Mouse (Mus musculus) liver, adult (tissue): ENCODE measurements around the gene Ugt1a2.

Source experiments
- GATA4 ChIP-seq: IDR thresholded peaks from 2 replicates; pipeline ENCODE4 v1.6.1; 2014; ENCODE audit warnings: mild to moderate bottlenecking, low read length; ENCODE audit not compliant: insufficient replicate concordance

The Ugt1a2 gene

DNA sequence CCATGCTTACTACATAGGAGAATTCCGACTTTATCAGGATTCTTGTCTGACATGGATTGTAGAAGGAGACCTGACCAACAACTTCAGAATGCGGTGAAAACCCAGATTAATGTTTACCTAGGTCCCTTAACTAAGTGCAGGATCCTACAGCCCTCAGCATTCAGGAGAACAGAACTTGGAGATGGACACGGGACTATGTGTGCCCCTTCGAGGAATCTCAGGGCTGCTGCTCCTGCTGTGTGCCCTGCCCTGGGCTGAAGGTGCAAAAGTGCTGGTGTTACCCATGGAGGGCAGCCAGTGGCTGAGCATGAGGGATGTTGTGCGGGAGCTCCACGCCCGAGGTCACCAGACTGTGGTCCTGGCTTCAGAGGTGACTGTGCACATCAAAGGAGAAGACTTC is at the start of gene Ugt1a2:
Ugt1a2 (plus strand) TSS at position 146 of the 400 bp plus-strand sequence.
- TF ChIP-seq GATA4: no peak

DNA sequence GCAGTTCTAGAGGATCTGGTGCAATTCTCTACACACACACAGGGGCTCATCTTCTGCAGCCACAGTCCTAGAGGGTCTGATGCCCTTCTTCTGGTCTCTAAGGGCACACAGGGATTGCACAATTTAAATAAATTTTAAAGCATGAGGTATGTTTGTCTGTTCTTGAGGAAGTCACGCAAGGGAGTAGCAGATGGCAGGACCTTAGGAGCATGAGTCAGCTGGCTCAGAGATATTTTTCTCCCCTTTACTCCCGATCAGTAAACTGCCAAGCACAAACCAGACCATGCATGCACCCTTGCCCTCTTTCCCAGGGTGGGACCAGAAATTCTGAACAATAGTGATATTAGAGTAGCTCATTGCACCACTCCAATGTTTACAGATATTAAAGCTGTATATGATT is 42.0 kb upstream of the Ugt1a2 start:
- TF ChIP-seq GATA4: no peak

DNA sequence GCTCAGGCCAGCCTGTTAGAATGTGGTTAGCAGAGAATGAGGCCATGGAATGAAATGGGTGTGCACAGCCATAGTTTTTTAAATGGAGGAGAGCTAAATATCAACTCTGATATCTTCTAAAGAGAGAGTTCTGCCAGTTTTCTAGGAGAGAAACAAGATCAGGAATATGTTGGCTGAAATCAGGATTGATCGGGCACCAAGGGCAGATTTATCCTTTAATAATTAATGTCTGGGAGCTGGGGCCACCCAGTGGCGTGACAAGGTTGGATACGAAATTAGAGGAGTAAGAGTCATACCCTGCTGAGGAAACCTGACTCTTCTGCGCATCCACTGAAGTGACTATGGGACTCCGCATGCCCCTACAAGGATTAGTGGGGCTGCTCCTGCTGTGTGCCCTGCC is 34.7 kb upstream of the Ugt1a2 start, which contains the start of gene Ugt1a5:
Ugt1a5 (plus strand) TSS at position 302 of the 400 bp plus-strand sequence.
- TF ChIP-seq GATA4: no peak

DNA sequence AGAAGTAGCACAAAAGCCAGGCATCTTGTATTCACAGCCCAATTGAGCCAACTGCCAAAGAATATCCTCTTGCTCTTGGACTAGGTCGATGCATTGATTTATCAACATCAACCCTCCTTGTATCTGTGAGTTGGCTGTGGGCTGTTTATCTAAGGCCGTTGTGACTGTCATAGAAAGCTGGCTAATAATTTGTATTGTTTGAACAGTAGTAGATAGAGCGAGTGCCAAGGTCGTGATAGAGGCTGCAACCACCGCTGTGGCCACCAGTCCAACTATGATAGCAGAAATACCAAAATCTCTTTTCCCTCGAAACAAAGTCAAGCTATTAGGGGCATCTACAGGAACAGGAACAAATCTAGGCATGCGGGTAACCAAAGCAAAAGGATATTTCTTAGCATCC is 28.2 kb upstream of the Ugt1a2 start:
- 0 out of 2 replicates have a peak, but pooled peaks have one; percentile 35 for TF ChIP-seq GATA4

DNA sequence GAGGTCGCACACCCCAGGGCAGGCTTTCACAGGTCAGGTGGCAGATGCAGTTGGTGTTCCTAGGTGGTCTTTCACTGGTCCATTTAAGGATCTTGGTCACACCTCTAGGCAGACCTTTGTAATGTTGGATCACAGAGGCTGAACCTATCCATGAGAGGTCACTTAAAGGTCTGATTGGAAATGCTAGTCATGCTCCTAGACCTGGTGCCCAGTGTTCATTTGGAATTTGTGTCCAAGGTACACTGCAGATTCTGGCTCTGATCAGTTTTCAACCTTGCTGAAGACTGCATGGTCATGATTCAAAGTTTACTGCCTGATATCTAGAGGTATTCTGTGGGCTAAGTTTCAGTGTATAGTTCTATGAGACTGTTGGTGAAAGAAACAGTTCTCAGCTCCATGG is 20.7 kb upstream of the Ugt1a2 start:
- TF ChIP-seq GATA4: peak; percentile 27; the same call in 1 of the 2 replicates

DNA sequence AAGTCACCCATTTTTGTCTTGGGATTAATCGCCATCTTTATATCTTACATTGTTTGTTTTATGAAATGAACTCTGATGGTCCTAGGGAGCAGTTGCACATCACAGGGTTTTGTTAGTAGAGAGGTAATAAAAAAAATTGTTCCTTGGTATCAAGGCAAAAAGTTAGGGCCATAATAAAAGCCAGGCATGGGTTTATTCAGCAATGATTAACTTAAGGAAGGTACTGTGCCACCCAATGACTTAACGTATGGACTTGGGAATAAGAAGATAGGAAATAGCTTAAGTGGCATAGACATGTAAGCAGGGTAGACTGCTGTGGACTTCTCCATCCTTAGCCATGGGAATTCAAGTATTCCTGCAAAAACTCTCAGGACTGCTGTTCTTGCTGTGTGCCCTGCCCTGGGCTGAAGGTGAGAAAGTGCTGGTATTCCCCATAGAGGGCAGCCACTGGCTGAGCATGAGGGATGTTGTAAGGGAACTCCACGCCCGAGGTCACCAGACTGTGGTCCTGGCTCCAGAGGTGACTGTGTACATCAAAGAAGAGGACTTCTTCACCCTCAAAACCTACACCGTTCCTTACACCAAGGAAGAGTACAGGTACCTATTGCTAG is 14.0 kb upstream of the Ugt1a2 start:
- no peak for TF ChIP-seq GATA4

DNA sequence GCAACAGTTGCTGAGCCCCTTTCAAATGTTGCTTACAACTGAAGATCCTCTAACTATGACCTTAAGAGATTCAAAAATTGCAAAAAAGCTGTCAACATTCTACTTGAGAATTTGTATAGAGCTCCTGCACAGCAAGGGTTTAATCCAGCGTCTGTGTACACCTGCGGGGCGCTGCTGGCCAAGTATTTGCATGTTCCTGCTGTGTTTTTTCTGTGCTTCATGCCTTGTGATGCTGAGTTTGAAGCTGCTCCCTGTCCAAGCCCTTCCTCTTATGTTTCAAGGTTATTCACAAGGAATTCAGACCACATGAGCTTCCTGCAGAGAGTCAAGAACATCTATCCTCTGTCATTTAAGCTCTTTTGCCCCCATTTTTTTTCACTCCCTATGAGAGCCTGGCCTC is 8.3 kb upstream of the Ugt1a2 start:
- TF ChIP-seq GATA4: no peak

DNA sequence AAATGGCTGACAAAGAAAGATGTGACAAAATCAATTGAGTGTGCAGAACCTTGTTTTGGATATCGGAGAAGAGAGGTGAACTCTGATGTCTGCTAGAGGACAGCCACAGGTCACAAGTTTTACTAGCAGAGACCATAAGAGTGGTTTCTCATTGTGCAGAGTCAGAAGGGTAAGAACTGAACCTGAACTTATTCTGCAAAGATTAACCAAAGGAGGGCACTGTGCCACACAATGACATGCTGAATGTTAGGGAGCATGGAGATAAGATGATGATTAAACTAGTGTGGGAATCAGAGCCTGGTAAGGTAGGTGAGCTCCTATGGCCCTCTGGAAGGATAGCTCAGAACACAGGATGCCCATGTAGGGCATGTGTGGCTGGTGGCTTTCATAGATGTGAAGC is 4.7 kb upstream of the Ugt1a2 start:
- TF ChIP-seq GATA4: no peak

DNA sequence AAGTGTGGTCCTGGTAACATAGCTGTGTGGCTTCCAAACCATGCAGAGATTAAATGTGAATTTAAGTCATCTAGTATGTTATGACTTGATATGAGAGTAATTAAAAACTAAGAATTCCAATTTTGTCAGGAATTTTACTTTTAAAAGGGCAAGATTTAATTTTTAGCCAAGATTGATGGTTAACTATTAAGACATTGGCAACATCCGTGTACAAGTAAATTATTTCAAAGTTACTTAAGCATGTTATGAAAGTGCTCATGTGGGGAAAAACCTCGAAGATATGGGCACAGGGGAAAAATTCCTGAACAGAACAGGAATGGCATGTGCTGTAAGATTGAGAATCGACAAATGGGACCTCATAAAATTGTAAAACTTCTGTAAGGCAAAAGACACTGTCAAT is 3.0 kb upstream of the Ugt1a2 start:
- TF ChIP-seq GATA4: no peak

DNA sequence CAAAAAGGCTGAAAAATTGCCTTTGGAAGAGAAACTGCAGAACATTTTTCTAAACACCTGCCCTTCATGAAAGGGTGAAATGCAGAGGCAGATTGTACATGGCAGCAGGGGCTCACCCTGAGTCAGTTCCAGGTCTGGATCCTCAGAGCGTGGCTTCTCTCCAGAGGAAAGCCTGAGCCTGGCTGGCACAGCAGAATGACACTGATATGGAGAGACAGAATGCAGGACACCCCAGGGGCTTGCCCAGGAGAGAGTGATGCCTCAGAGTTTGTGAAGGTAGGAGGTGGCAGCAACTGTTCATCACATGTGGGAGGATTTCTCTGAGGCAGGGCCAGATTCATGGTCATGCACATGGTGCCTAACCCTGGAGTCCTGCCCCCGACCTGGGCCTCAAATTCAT is 405 bp upstream of the Ugt1a2 start:
- no peak for TF ChIP-seq GATA4

DNA sequence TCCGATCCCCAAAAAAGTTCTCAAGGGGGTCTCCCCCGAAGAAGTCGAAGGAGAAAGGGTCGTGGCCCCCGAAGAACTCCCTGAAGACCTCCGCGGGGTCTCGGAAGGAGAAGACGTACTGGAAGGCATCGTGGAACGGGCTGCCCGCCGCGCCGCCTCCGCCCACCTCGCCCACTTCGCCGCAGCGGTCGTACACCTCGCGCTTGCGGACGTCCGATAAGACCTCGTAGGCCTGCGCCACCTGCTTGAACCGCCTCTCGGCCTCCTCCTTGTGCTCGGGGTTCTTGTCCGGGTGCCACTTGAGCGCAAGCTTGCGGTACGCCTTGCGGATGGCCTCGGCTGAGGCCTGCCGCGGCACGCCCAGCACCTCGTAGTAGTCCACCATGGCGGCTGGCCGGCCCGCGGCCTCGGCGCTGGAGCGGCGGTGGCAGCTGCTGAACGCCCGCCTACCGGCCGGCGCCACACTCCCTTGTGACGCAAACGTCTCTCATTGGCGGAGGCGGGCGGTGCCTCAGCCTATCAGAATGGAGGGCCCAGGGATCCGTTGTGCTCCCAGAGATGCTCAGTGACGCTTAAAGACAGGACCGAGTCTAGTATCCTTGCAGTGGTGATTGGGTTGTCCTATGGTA is 5.0 kb downstream of the Ugt1a2 start, which contains the start of gene Dnajb3:
Dnajb3 (minus strand) TSS at position 489 of the 629 bp plus-strand sequence.
- TF ChIP-seq GATA4: no peak

DNA sequence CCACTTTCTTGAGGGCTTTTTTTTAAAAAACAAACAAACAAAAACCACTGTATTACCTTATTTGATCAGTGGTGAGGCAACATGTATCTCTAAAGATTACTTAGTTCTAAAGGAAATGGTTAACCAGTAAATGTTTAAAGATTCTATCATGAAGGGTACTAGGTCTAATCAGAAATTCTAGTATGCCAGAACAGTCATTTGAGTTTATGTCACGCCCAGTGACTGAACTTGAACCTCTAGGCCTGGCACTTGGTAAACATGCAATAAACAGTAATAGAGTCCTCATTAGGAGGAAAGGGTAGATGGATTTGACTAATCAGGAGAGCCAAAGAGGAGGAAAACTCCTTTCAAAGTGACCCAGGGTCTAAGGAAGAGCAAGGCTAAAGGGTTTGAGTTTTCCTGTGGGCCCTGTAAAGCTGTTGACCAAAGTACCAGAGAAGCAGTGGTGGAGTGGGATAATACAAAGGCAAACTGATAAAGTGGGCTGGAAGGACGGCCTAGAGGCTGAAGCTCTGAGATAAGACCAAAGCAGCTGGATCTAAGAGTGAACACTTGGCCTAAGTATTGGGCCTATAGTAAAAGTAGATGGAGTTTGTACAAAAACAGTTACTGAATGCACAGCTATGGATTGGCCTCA is 6.6 kb downstream of the Ugt1a2 start:
- no peak for TF ChIP-seq GATA4

DNA sequence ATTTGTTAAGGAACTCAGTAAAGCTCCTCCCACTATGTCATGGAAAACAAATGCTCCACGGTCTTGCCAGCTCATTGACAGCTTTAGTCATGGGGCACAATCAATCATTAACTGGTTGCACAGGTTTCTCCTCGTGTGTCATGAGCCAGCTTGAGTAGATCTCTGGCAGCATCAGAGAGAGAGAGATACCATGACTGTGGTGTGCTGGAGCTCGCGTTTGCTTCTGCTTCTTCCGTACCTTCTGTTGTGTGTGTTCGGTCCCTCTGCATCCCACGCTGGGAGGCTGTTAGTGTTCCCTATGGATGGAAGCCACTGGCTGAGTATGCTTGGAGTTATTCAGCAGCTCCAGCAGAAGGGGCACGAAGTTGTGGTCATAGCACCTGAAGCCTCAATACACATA is 11.4 kb downstream of the Ugt1a2 start, which contains the start of gene Ugt1a1:
Ugt1a1 (plus strand) TSS at position 148 of the 400 bp plus-strand sequence.
- TF ChIP-seq GATA4: no peak

DNA sequence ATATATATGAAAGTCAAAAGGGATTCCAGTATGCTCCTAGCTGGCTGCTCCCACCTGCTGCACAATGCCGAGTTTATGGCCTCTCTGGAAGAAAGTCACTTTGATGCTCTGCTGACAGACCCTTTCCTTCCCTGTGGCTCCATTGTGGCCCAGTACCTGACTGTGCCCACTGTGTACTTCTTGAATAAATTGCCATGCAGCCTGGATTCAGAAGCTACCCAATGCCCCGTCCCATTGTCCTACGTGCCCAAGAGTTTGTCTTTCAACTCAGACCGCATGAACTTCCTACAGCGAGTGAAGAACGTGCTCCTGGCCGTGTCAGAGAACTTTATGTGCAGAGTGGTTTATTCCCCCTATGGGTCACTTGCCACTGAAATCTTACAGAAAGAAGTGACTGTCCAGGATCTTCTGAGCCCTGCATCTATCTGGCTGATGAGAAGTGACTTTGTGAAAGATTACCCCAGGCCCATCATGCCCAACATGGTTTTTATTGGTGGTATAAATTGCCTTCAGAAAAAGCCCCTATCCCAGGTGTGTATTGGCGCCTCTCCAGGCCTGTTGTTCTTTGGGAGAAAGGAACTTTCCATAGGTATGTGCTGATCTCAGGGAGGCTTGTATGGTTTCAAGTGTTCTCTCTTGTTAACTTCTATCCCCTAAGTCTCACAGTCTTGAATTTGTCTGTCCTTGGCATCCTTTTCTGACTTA is 12.1 kb downstream of the Ugt1a2 start:
- no peak for TF ChIP-seq GATA4

DNA sequence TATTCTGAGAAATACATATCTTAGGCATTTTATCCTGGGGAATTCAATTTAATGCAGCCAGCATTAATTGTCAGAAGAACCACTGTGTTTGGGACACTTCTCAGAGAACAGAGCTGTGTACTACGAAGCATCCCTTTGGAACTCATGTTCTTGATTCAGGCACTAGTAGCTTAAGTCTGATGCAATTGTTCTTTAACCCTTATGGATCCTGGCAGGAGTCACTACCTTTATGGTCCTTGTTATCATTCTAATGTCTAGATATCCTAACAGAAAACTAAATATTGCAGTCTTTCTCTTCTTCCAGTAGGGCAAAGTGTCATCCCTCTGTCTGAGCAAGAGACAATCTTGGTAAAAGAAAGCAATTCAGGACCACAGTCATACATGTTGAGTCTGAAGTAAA is 12.7 kb downstream of the Ugt1a2 start:
- TF ChIP-seq GATA4: no peak

DNA sequence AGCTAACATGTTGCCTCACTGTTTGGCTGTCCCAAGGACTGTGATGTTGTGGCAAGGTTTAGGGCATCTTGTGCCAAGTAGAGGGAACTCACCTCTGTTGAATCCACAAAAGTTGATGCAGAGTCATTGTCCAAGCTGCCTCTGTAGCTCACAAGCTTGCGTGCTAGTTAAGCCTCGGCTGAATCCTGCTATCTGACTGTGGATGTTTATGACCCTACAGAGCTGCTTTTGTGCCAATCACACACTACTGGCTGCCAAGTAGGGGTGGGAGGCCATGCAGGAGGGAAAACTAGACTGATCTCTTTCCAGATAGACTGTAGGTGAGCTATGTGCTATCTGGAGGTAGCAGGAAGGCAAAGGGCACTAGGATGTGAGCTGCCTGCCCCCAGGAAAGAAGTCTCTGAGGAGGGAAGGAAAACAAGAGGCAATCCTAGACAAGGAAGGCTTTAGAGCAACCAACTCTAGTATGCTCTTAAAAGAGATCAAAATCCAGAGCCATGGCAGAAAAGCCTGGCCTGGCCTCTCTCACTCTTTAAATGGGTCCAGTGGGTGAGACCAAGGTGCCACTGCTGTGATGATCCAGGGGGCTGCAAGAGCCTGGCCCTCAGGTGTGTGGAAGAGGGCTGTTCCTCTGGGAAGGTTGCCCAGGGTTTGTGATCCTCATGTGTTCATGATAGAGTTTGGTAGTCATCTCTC is 13.5 kb downstream of the Ugt1a2 start:
- TF ChIP-seq GATA4: no peak
